Mouse (Mus musculus) B cell, adult 67 days (primary cell): ENCODE data around the gene Coq2. TPM values are rescaled to one million over a fixed set of nuclear protein-coding genes. Genes with fewer than 3 reads are reported as not detected.

Experiments used
- total RNA-seq, 2 experiments: library from RNA; stranded (reverse); gene quantifications; 4 replicates each; pipeline ENCODE4 v1.2.4; 2023

Coq2 gene
- 10 to 100 TPM; 59.2 to 61.2 TPM for total RNA-seq

GRCm38 (mm10) chr5:100674711-100675376, at the start of gene Coq2:
TSS of gene Coq2 (minus strand) at chr5:100675140.

GRCm38 (mm10) chr5:100719235-100720088, 44.5 kb upstream of the Coq2 start, which contains the start of gene Hpse:
TSS of gene Hpse (minus strand) at chr5:100719716.

Other genes starting within 250 kb of the Coq2 start
- 10 to 100 TPM; 24.5 to 29.2 TPM for gene Lin54, start 174.5 kb downstream of the Coq2 start, total RNA-seq
- 10 to 100 TPM; 69.0 to 81.5 TPM for gene Cops4, start 156.8 kb downstream of the Coq2 start, total RNA-seq
- gene Plac8, start 102.9 kb downstream of the Coq2 start, total RNA-seq: 100 to 1,000 TPM; 371 to 408 TPM
- 10 to 100 TPM; 15.5 to 15.7 TPM for gene Hpse, start 44.6 kb upstream of the Coq2 start, total RNA-seq
- 10 to 100 TPM; 31.4 to 43.1 TPM for gene Helq, start 123.5 kb upstream of the Coq2 start, total RNA-seq
- gene Mrps18c, start 123.5 kb upstream of the Coq2 start, total RNA-seq: 10 to 100 TPM; 46.2 to 62.2 TPM
- gene Abraxas1, start 145.8 kb upstream of the Coq2 start, total RNA-seq: 10 to 100 TPM; 17.8 to 20.4 TPM
- gene Gpat3, start 170.6 kb upstream of the Coq2 start, total RNA-seq: 10 to 100 TPM; 10.4 TPM